Mouse (Mus musculus) MEL (cell line): ENCODE measurements around the gene Arrb2. TPM values are rescaled to one million over a fixed set of nuclear protein-coding genes. Genes with fewer than 3 reads are reported as not detected.

ENCODE experiments used
- DNase-seq: peaks from one replicate; pipeline ENCODE4 v3.0.0; 2011; ENCODE audit warnings: low read depth, low spot score
- H3K27ac ChIP-seq: 2 replicates; pipeline ENCODE4 v1.5.1; 2012; ENCODE audit warnings: low read depth, mild to moderate bottlenecking, control low read depth, low read length, moderate library complexity; ENCODE audit not compliant: control insufficient read depth
- H3K27me3 ChIP-seq, 2 experiments: fragments of 150-350 bp in 1 of 2; sonication (generic) in 1 of 2; 2 replicates each; pipeline ENCODE4 v1.6.1; 2012; ENCODE audit warnings: low read length in 2 of 2, mild to moderate bottlenecking in 2 of 2, improper control_type of control experiment in 1 of 2, moderate library complexity in 1 of 2; ENCODE audit not compliant: insufficient read depth in 2 of 2, control insufficient read depth in 1 of 2
- H3K36me3 ChIP-seq, 2 experiments: 2 replicates each; pipeline ENCODE4 v1.6.1; 2012 to 2014; ENCODE audit warnings: low read length in 2 of 2, improper control_type of control experiment in 1 of 2, inconsistent platforms in 1 of 2, mild to moderate bottlenecking in 1 of 2; ENCODE audit not compliant: insufficient read depth in 2 of 2, control insufficient read depth in 1 of 2
- H3K4me1 ChIP-seq, 2 experiments: fragments of 150-350 bp in 1 of 2; sonication (generic) in 1 of 2; 2 replicates each; pipeline ENCODE4 v1.6.1; 2012; ENCODE audit warnings: low read length in 2 of 2, improper control_type of control experiment in 1 of 2, mild to moderate bottlenecking in 1 of 2; ENCODE audit not compliant: insufficient read depth in 2 of 2, control insufficient read depth in 1 of 2
- H3K4me3 ChIP-seq, 2 experiments: fragments of 150-350 bp in 1 of 2; sonication (generic) in 1 of 2; 2 replicates each; pipeline ENCODE4 v1.5.1; 2012; ENCODE audit warnings: low read depth in 2 of 2, low read length in 2 of 2, mild to moderate bottlenecking in 2 of 2, moderate library complexity in 2 of 2, control low read depth in 1 of 2, improper control_type of control experiment in 1 of 2; ENCODE audit not compliant: control insufficient read depth in 1 of 2, insufficient read depth in 1 of 2
- H3K79me2 ChIP-seq: 2 replicates; pipeline ENCODE4 v1.6.1; 2012; ENCODE audit warnings: mild to moderate bottlenecking, low read length, moderate library complexity; ENCODE audit not compliant: control insufficient read depth, poor library complexity, insufficient read depth
- H3K9ac ChIP-seq: 2 replicates; pipeline ENCODE4 v1.6.1; 2012; ENCODE audit warnings: low read depth, mild to moderate bottlenecking, control low read depth, low read length, moderate library complexity; ENCODE audit not compliant: control insufficient read depth, poor library complexity, severe bottlenecking
- H3K9me3 ChIP-seq: fragments of 150-350 bp; sonication (generic); replicated peaks from 2 replicates; pipeline ENCODE4 v1.6.1; 2012; ENCODE audit warnings: mild to moderate bottlenecking, low read length, improper control_type of control experiment, moderate library complexity; ENCODE audit not compliant: insufficient read depth
- BHLHE40 ChIP-seq: IDR thresholded peaks from 2 replicates; pipeline ENCODE4 v1.6.1; 2012; ENCODE audit warnings: low read depth, mild to moderate bottlenecking, inconsistent platforms, low read length, improper control_type of control experiment, borderline replicate concordance
- CHD1 ChIP-seq: IDR thresholded peaks from 2 replicates; pipeline ENCODE4 v1.6.1; 2012; ENCODE audit warnings: low read depth, mild to moderate bottlenecking, inconsistent platforms, low read length, improper control_type of control experiment
- EP300 ChIP-seq, 2 experiments: IDR thresholded peaks; 2 replicates each; pipeline ENCODE4 v1.6.1; 2011; ENCODE audit warnings: improper control_type of control experiment in 2 of 2, low read length in 2 of 2, low read depth in 1 of 2, mild to moderate bottlenecking in 1 of 2
- ETS1 ChIP-seq: IDR thresholded peaks from 2 replicates; pipeline ENCODE4 v1.6.1; 2012; ENCODE audit warnings: low read depth, mild to moderate bottlenecking, inconsistent platforms, low read length, improper control_type of control experiment, moderate library complexity
- GABPA ChIP-seq: IDR thresholded peaks from 2 replicates; pipeline ENCODE4 v1.6.1; 2012; ENCODE audit warnings: low read depth, mild to moderate bottlenecking, inconsistent platforms, low read length, improper control_type of control experiment, moderate library complexity
- HCFC1 ChIP-seq: IDR thresholded peaks from 2 replicates; pipeline ENCODE4 v1.6.1; 2012; ENCODE audit warnings: low read depth, mild to moderate bottlenecking, inconsistent platforms, low read length, improper control_type of control experiment, moderate library complexity
- JUND ChIP-seq: IDR thresholded peaks from 2 replicates; pipeline ENCODE4 v1.6.1; 2011; ENCODE audit warnings: low read depth, mild to moderate bottlenecking, improper control_type of control experiment, low read length
- KAT2A ChIP-seq: conservative IDR thresholded peaks from 2 replicates; pipeline ENCODE4 v1.6.1; 2012; ENCODE audit warnings: low read depth, low read length, improper control_type of control experiment, inconsistent platforms
- MAFK ChIP-seq: IDR thresholded peaks from 2 replicates; pipeline ENCODE4 v1.6.1; 2011; ENCODE audit warnings: low read depth, mild to moderate bottlenecking, low read length, improper control_type of control experiment, borderline replicate concordance
- MEF2A ChIP-seq: IDR thresholded peaks from 2 replicates; pipeline ENCODE4 v1.6.1; 2014; ENCODE audit warnings: low read depth, mild to moderate bottlenecking, inconsistent platforms, low read length, improper control_type of control experiment; ENCODE audit not compliant: poor library complexity, insufficient replicate concordance, severe bottlenecking; ENCODE audit errors: extremely low read depth
- MXI1 ChIP-seq: IDR thresholded peaks from 2 replicates; pipeline ENCODE4 v1.6.1; 2011; ENCODE audit warnings: mild to moderate bottlenecking, low read depth, low read length, improper control_type of control experiment
- MYB ChIP-seq: IDR thresholded peaks from 2 replicates; pipeline ENCODE4 v1.6.1; 2011; ENCODE audit warnings: mild to moderate bottlenecking, low read depth, low read length, improper control_type of control experiment
- NELFE ChIP-seq: IDR thresholded peaks from 2 replicates; pipeline ENCODE4 v1.6.1; 2011; ENCODE audit warnings: low read depth, low read length, improper control_type of control experiment
- POLR2A ChIP-seq, 2 experiments: IDR thresholded peaks; 2 replicates each; pipeline ENCODE4 v1.6.1; 2011 to 2012; ENCODE audit warnings: low read length in 2 of 2, mild to moderate bottlenecking in 2 of 2, control low read depth in 1 of 2, improper control_type of control experiment in 1 of 2, low read depth in 1 of 2, moderate library complexity in 1 of 2; ENCODE audit not compliant: control insufficient read depth in 1 of 2, insufficient read depth in 1 of 2, poor library complexity in 1 of 2
- POLR2AphosphoS5 ChIP-seq: IDR thresholded peaks from 2 replicates; pipeline ENCODE4 v1.6.1; 2012; ENCODE audit warnings: low read depth, borderline replicate concordance, mild to moderate bottlenecking, inconsistent platforms, low read length, moderate library complexity, mixed read lengths
- RAD21 ChIP-seq: IDR thresholded peaks from 2 replicates; pipeline ENCODE4 v1.6.1; 2011; ENCODE audit warnings: mild to moderate bottlenecking, low read depth, low read length, improper control_type of control experiment
- RCOR1 ChIP-seq: IDR thresholded peaks from 2 replicates; pipeline ENCODE4 v1.6.1; 2012; ENCODE audit warnings: low read depth, mild to moderate bottlenecking, inconsistent platforms, low read length, improper control_type of control experiment
- SMC3 ChIP-seq: IDR thresholded peaks from 2 replicates; pipeline ENCODE4 v1.6.1; 2011; ENCODE audit warnings: low read depth, low read length, improper control_type of control experiment
- TAL1 ChIP-seq: IDR thresholded peaks from 2 replicates; pipeline ENCODE4 v1.6.1; 2012; ENCODE audit warnings: mild to moderate bottlenecking, inconsistent platforms, low read length, moderate library complexity, mixed read lengths
- TCF12 ChIP-seq: IDR thresholded peaks from 2 replicates; pipeline ENCODE4 v1.6.1; 2014; ENCODE audit warnings: low read depth, mild to moderate bottlenecking, inconsistent platforms, low read length, improper control_type of control experiment, moderate library complexity
- USF2 ChIP-seq, 2 experiments: IDR thresholded peaks; 2 replicates each; pipeline ENCODE4 v1.6.1; 2011 to 2012; ENCODE audit warnings: improper control_type of control experiment in 2 of 2, low read length in 2 of 2, borderline replicate concordance in 1 of 2, inconsistent platforms in 1 of 2, low read depth in 1 of 2, mild to moderate bottlenecking in 1 of 2; ENCODE audit not compliant: insufficient read depth in 1 of 2
- ZMIZ1 ChIP-seq: IDR thresholded peaks from 2 replicates; pipeline ENCODE4 v1.6.1; 2012; ENCODE audit warnings: low read depth, mild to moderate bottlenecking, inconsistent platforms, low read length, improper control_type of control experiment, moderate library complexity
- polyA plus RNA-seq, 2 experiments: library from polyadenylated mRNA; stranded (reverse) in 1 of 2; unstranded in 1 of 2; fragments of >175 nt in 1 of 2; fragments of >200 nt in 1 of 2; gene quantifications; 2 replicates each; pipeline versions ENCODE4 v1.2.1 to v1.2.4; 2012; ENCODE audit warnings: low replicate concordance in 2 of 2, low read depth in 1 of 2; ENCODE audit not compliant: insufficient read length in 2 of 2, insufficient read depth in 1 of 2, missing spikeins in 1 of 2
- total RNA-seq: library from RNA; depleted of rRNA; stranded (reverse); fragments of 300-350 nt; gene quantifications from 2 replicates; pipeline ENCODE4 v1.2.3, GENCODE M21; 2012

Gene Arrb2
- total and polyA plus RNA-seq, 3 experiments, result 241 to 272 TPM; not detected in 1

DNA sequence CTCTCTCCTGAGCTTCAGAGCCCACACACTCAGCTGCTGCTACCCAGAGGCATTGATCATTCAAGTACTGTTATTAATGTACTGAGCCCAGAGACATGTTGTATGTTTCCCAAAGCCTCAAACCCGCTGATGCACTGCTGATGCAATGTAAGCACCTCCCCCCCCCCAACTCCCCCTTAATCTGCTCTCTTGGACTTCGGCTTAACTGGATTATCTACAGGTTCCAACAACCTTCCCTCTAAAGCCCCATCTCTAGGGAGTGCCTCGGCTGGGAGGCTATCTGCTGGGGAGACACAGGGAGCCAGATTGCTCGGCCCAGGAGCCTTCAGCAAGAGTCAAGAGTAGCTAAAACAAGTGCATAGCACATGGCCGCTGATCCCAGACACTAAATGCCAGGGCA is 45.0 kb upstream of the Arrb2 start:
- Histone ChIP-seq H3K27ac (no peak overlapping the region), H3K9me3 (no peaks in the 10 kb centered on the region), H3K36me3 (peaks cover 0 to 5% of the 10 kb centered on the region in 2 experiments; a peak in 1 of 4 replicates), H3K27me3 (no peaks in the 10 kb centered on the region), H3K4me1 (no peaks in the 10 kb centered on the region), H3K79me2 (no peaks in the 10 kb centered on the region), H3K4me3 (no peak overlapping the region)
- no peak for DNase-seq
- no peak for TF ChIP-seq JUND
- TF ChIP-seq RAD21, result no peak
- no peak for TF ChIP-seq CHD1
- no peak for TF ChIP-seq RCOR1
- TF ChIP-seq BHLHE40, result no peak
- TF ChIP-seq USF2 (IDR thresholded peaks at IDR 0.05; ENCODE audit: borderline replicate concordance in 1 of 2, insufficient read depth in 1 of 2, low read depth in 1 of 2, low read length in 2 of 2), result no peak
- TF ChIP-seq KAT2A, result no peak
- TF ChIP-seq NELFE, result no peak
- no peak for TF ChIP-seq MXI1
- TF ChIP-seq POLR2AphosphoS5, result no peak
- TF ChIP-seq, all 39 proteins: peak for 0
- H3K9ac ChIP-seq, result no peak overlapping the region

- Histone ChIP-seq H3K9ac (no peak overlapping the region), H3K9me3 (no peaks in the 10 kb centered on the region), H3K36me3 (peaks cover 0 to 15% of the 10 kb centered on the region in 2 experiments; a peak in 2 of 4 replicates), H3K79me2 (no peaks in the 10 kb centered on the region), H3K4me1 (no peaks in the 10 kb centered on the region), H3K4me3 (no peak overlapping the region), H3K27ac (no peak overlapping the region), H3K27me3 (no peaks in the 10 kb centered on the region)
- TF ChIP-seq TCF12 (no peak), POLR2AphosphoS5 (no peak), ETS1 (0 out of 2 replicates have a peak, but pooled peaks have one; percentile 15)
- peak; percentile 45 for DNase-seq
These were observed 43.0 kb upstream of the Arrb2 start for GRCm38 (mm10) chr11:70389421-70389820.

DNA sequence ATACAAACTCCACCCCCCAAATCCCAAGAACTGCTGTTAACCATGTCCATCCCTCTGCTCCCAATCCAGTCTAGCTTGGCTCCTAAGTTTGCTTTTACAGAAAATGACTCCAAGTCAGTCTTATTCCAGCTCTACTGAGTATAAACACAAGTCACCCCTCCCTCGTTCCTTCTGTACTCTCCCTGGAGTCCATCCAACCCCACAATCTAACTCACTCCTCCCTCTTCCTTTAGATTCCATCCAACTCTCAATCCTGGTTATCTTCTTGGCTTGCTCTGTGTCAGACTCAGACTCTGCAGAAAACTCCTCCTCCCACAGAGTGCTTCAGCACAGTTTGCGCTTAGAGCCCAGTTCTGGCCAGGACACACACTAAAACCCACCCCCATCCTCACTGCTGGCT is 28.8 kb upstream of the Arrb2 start:
- Histone ChIP-seq H3K4me1 (peaks cover 5 to 13% of the 10 kb centered on the region in 2 experiments; a peak in 3 of 4 replicates), H3K27ac (no peak overlapping the region), H3K36me3 (peaks cover 15 to 26% of the 10 kb centered on the region in 2 experiments), H3K79me2 (peaks cover 29% of the 10 kb centered on the region), H3K9me3 (no peaks in the 10 kb centered on the region), H3K27me3 (no peaks in the 10 kb centered on the region), H3K9ac (no peak overlapping the region), H3K4me3 (no peak overlapping the region)
- DNase-seq, result no peak
- TF ChIP-seq NELFE, result no peak
- no peak for TF ChIP-seq ZMIZ1
- TF ChIP-seq CHD1, result no peak
- TF ChIP-seq TAL1, result no peak
- no peak for TF ChIP-seq EP300 (IDR thresholded peaks at IDR 0.05; ENCODE audit: low read depth in 1 of 2, low read length in 2 of 2)
- no peak for TF ChIP-seq JUND
- TF ChIP-seq ETS1, result no peak
- no peak for TF ChIP-seq HCFC1
- no peak for TF ChIP-seq MEF2A
- TF ChIP-seq GABPA, result no peak
- no peak for TF ChIP-seq MYB
- no peak for TF ChIP-seq POLR2A (IDR thresholded peaks at IDR 0.05; ENCODE audit: control insufficient read depth in 1 of 2, insufficient read depth in 1 of 2, low read depth in 1 of 2, low read length in 2 of 2, poor library complexity in 1 of 2)
- TF ChIP-seq SMC3, result no peak
- no peak for TF ChIP-seq KAT2A
- TF ChIP-seq MAFK, result no peak
